Mouse (Mus musculus) lung, postnatal 14 days (tissue): ENCODE data around the gene Myo16.

Experiments used
- DNase-seq: peaks from one replicate; pipeline ENCODE4 v3.0.0; 2021

Gene Myo16

GRCm38 (mm10) chr8:10177131-10177530 is 23.4 kb downstream of the Myo16 start:
- no peak for DNase-seq

GRCm38 (mm10) chr8:10178986-10179385 is 25.3 kb downstream of the Myo16 start:
- DNase-seq = no peak

- DNase-seq = no peak
These were observed 36.9 kb downstream of the Myo16 start for GRCm38 (mm10) chr8:10190607-10191006.

GRCm38 (mm10) chr8:10198164-10198563 is 44.5 kb downstream of the Myo16 start:
- no peak for DNase-seq

GRCm38 (mm10) chr8:10199301-10199700 is 45.6 kb downstream of the Myo16 start:
- DNase-seq = no peak

- DNase-seq = no peak
These were observed 46.3 kb downstream of the Myo16 start for GRCm38 (mm10) chr8:10200042-10200441.

GRCm38 (mm10) chr8:10215023-10215422 is 61.3 kb downstream of the Myo16 start:
- DNase-seq = no peak

GRCm38 (mm10) chr8:10219761-10220276 is 66.1 kb downstream of the Myo16 start:
- no peak for DNase-seq

GRCm38 (mm10) chr8:10222770-10223169 is 69.1 kb downstream of the Myo16 start:
- DNase-seq = no peak

GRCm38 (mm10) chr8:10223528-10224194 is 70.0 kb downstream of the Myo16 start:
- DNase-seq = no peak

- DNase-seq = no peak
These were observed 70.7 kb downstream of the Myo16 start for GRCm38 (mm10) chr8:10224305-10224971.

GRCm38 (mm10) chr8:10225018-10225417 is 71.3 kb downstream of the Myo16 start:
- DNase-seq = no peak

GRCm38 (mm10) chr8:10230746-10231369 is 77.1 kb downstream of the Myo16 start:
- DNase-seq = peak; percentile 32

- no peak for DNase-seq
These were observed 80.8 kb downstream of the Myo16 start for GRCm38 (mm10) chr8:10234516-10234915.

GRCm38 (mm10) chr8:10243344-10243743 is 89.6 kb downstream of the Myo16 start:
- no peak for DNase-seq

GRCm38 (mm10) chr8:10249156-10249555 is 95.4 kb downstream of the Myo16 start:
- DNase-seq = no peak

GRCm38 (mm10) chr8:10255741-10256140 is 102.0 kb downstream of the Myo16 start:
- no peak for DNase-seq

GRCm38 (mm10) chr8:10256563-10256962 is 102.9 kb downstream of the Myo16 start:
- DNase-seq = no peak

- DNase-seq = no peak
These were observed 116.4 kb downstream of the Myo16 start for GRCm38 (mm10) chr8:10270094-10270493.

GRCm38 (mm10) chr8:10292600-10292999 is 138.9 kb downstream of the Myo16 start:
- DNase-seq = no peak

- DNase-seq = no peak
These were observed 147.1 kb downstream of the Myo16 start for GRCm38 (mm10) chr8:10300797-10301196.

- no peak for DNase-seq
These were observed 149.3 kb downstream of the Myo16 start for GRCm38 (mm10) chr8:10303061-10303460.

- no peak for DNase-seq
These were observed 150.3 kb downstream of the Myo16 start for GRCm38 (mm10) chr8:10303992-10304391.

GRCm38 (mm10) chr8:10304721-10305120 is 151.0 kb downstream of the Myo16 start:
- DNase-seq = peak; percentile 4
